Mouse (Mus musculus) liver, adult 2 months (tissue): ENCODE data around the gene Serpini1. TPM values are rescaled to one million over a fixed set of nuclear protein-coding genes. Genes with fewer than 3 reads are reported as not detected.

ENCODE experiments used
- DNase-seq: peaks from one replicate; pipeline ENCODE4 v3.0.0-alpha.2; 2011; ENCODE audit warnings: low read depth, low spot score; ENCODE audit errors: extremely low read depth
- H3K27ac ChIP-seq: fragments of 200-500 bp; replicated peaks from 2 replicates; pipeline ENCODE4 v1.5.1; 2012; ENCODE audit warnings: low read depth, mild to moderate bottlenecking, control low read depth, inconsistent platforms, low read length; ENCODE audit not compliant: insufficient read depth
- H3K27me3 ChIP-seq: fragments of 200-500 bp; 2 replicates; pipeline ENCODE4 v1.6.1; 2012; ENCODE audit warnings: mild to moderate bottlenecking, moderate library complexity, low read length, inconsistent platforms; ENCODE audit not compliant: control insufficient read depth, insufficient read depth
- H3K36me3 ChIP-seq: fragments of 200-500 bp; 2 replicates; pipeline ENCODE4 v1.6.1; 2012; ENCODE audit warnings: low read length, inconsistent platforms; ENCODE audit not compliant: control insufficient read depth, insufficient read depth
- H3K4me1 ChIP-seq: fragments of 200-500 bp; 2 replicates; pipeline ENCODE4 v1.6.1; 2011; ENCODE audit warnings: low read length; ENCODE audit not compliant: control insufficient read depth, insufficient read depth
- H3K4me3 ChIP-seq: fragments of 200-500 bp; 2 replicates; pipeline ENCODE4 v1.5.1; 2011; ENCODE audit warnings: low read depth, mild to moderate bottlenecking, control low read depth, low read length, moderate library complexity; ENCODE audit not compliant: insufficient read depth
- H3K79me2 ChIP-seq: fragments of 200-500 bp; 2 replicates; pipeline ENCODE4 v1.6.1; 2012; ENCODE audit warnings: inconsistent platforms, mild to moderate bottlenecking, low read length, moderate library complexity; ENCODE audit not compliant: control insufficient read depth, insufficient read depth
- H3K9ac ChIP-seq: fragments of 200-500 bp; 2 replicates; pipeline ENCODE4 v1.6.1; 2012; ENCODE audit warnings: low read depth, mild to moderate bottlenecking, control low read depth, inconsistent platforms, low read length
- CTCF ChIP-seq: fragments of 200-500 bp; IDR thresholded peaks from 2 replicates; pipeline ENCODE4 v1.5.1; 2011; ENCODE audit warnings: low read depth, low read length, control low read depth
- POLR2A ChIP-seq: fragments of 200-500 bp; IDR thresholded peaks from 2 replicates; pipeline ENCODE4 v1.6.1; 2011; ENCODE audit warnings: low read length, control low read depth; ENCODE audit not compliant: insufficient read depth; ENCODE audit errors: extremely low read depth
- WGBS: fragments of 180-500 bp; shearing (Covaris S2); methylation state at CpG from one replicate; pipeline ENCODE4 v1.1.7; 2018; 5-methylcytosine and 5-hydroxymethylcytosine counted together
- polyA plus RNA-seq: library from polyadenylated mRNA; depleted of rRNA; stranded (reverse); fragments of >200 nt; gene quantifications from 2 replicates; pipeline ENCODE4 v1.2.3, GENCODE M21; 2012; rRNA removed
- total RNA-seq: library from RNA; depleted of rRNA; stranded (reverse); fragments of >200 nt; gene quantifications from 2 replicates; pipeline ENCODE4 v1.2.3, GENCODE M21; 2014; rRNA removed

The Serpini1 gene
- total and polyA plus RNA-seq, 2 experiments: 0.05 to 0.28 TPM

GRCm38 (mm10) chr3:75690321-75690720, 133.0 kb downstream of the Serpini1 start:
- Histone ChIP-seq H3K79me2 (no peaks in the 10 kb centered on the region), H3K36me3 (no peaks in the 10 kb centered on the region), H3K27ac (no peak overlapping the region), H3K27me3 (no peaks in the 10 kb centered on the region), H3K9ac (no peak overlapping the region), H3K4me3 (no peak overlapping the region), H3K4me1 (no peaks in the 10 kb centered on the region; the same call in 1 of the 2 replicates)
- DNase-seq: no peak
- TF ChIP-seq POLR2A (no peak), CTCF (no peak)

- H3K79me2 ChIP-seq: no peaks in the 10 kb centered on the region
- DNase-seq: no peak
- TF ChIP-seq POLR2A: no peak
- TF ChIP-seq CTCF: no peak
- no peak overlapping the region for H3K4me3 ChIP-seq
- H3K36me3 ChIP-seq: no peaks in the 10 kb centered on the region
- H3K9ac ChIP-seq: no peak overlapping the region
- no peaks in the 10 kb centered on the region; the same call in 1 of the 2 replicates for H3K4me1 ChIP-seq
- no peaks in the 10 kb centered on the region for H3K27me3 ChIP-seq
- 62% methylated on average over 1 of the region's 1 CpGs for WGBS
- no peak overlapping the region for H3K27ac ChIP-seq
Observed at GRCm38 (mm10) chr3:75692088-75692487, 134.7 kb downstream of the Serpini1 start.

Other genes with a start within 250 kb of the Serpini1 start
- gene Wdr49, start 75.4 kb upstream of the Serpini1 start, total RNA-seq: not detected in 2 replicates
- gene Wdr49, start 75.4 kb upstream of the Serpini1 start, polyA plus RNA-seq: not detected in 2 replicates
- 25.8 and 31.4 TPM in 2 replicates for gene Pdcd10, start 691 bp upstream of the Serpini1 start, total RNA-seq
- 1.5 and 2.8 TPM in 2 replicates for gene Pdcd10, start 691 bp upstream of the Serpini1 start, polyA plus RNA-seq
- not detected in 2 replicates for gene Gm29133, start 190.7 kb downstream of the Serpini1 start, total RNA-seq
- gene Gm29133, start 190.7 kb downstream of the Serpini1 start, polyA plus RNA-seq: not detected in 2 replicates